Mouse (Mus musculus) heart, embryonic 12.5 days (tissue): ENCODE data around the gene Serpinb1c. TPM values are rescaled to one million over a fixed set of nuclear protein-coding genes. Genes with fewer than 3 reads are reported as not detected.
"Not testable (repeated sequence)": the region's sequence is repeated elsewhere in the genome, so short reads cannot be mapped to it uniquely, and the experiment has no call there.

Source experiments
- ATAC-seq: fragments of 200-750 bp; cut with Nextera tagmentation; 2 replicates; pipeline ENCODE4 v1.8.0; 2017; ENCODE audit warnings: moderate TSS enrichment, moderate library complexity; ENCODE audit not compliant: insufficient number of reproducible peaks, low FRiP score
- H3K27ac ChIP-seq: fragments of 300-500 bp; sonication (generic); 2 replicates; pipeline ENCODE4 v1.5.1; 2016; ENCODE audit warnings: mild to moderate bottlenecking, moderate library complexity; ENCODE audit not compliant: poor library complexity, severe bottlenecking
- H3K27me3 ChIP-seq: fragments of 300-500 bp; sonication (generic); replicated peaks from 2 replicates; pipeline ENCODE4 v1.6.1; 2016; ENCODE audit warnings: mild to moderate bottlenecking, moderate library complexity
- H3K36me3 ChIP-seq: fragments of 300-500 bp; sonication (generic); 2 replicates; pipeline ENCODE4 v1.6.1; 2016; ENCODE audit warnings: mild to moderate bottlenecking, moderate library complexity
- H3K4me1 ChIP-seq: fragments of 300-500 bp; sonication (generic); replicated peaks from 2 replicates; pipeline ENCODE4 v1.6.1; 2016; ENCODE audit warnings: mild to moderate bottlenecking
- H3K4me2 ChIP-seq: fragments of 300-500 bp; sonication (generic); 2 replicates; pipeline ENCODE4 v1.6.1; 2016; ENCODE audit warnings: mild to moderate bottlenecking, moderate library complexity
- H3K4me3 ChIP-seq: fragments of 300-500 bp; sonication (generic); 2 replicates; pipeline ENCODE4 v1.5.1; 2016; ENCODE audit warnings: mild to moderate bottlenecking
- H3K9ac ChIP-seq: fragments of 300-500 bp; sonication (generic); 2 replicates; pipeline ENCODE4 v1.6.1; 2016; ENCODE audit warnings: mild to moderate bottlenecking, moderate library complexity
- H3K9me3 ChIP-seq: fragments of 300-500 bp; sonication (generic); replicated peaks from 2 replicates; pipeline ENCODE4 v1.6.1; 2016; ENCODE audit warnings: mild to moderate bottlenecking, moderate library complexity
- WGBS: fragments of 180-500 bp; shearing (Covaris S2); methylation state at CpG from one replicate; pipeline ENCODE4 v1.1.7; 2016; 5-methylcytosine and 5-hydroxymethylcytosine counted together
- polyA plus RNA-seq: library from polyadenylated mRNA; unstranded; fragments of >200 nt; fragmentation: Nextera tagmentation; extraction: Ambion mirVana; gene quantifications from 2 replicates; pipeline ENCODE4 v1.2.1, GENCODE M21; 2016

Gene Serpinb1c
- polyA plus RNA-seq, 1 experiment from 2014 or later = 0.26 TPM

DNA sequence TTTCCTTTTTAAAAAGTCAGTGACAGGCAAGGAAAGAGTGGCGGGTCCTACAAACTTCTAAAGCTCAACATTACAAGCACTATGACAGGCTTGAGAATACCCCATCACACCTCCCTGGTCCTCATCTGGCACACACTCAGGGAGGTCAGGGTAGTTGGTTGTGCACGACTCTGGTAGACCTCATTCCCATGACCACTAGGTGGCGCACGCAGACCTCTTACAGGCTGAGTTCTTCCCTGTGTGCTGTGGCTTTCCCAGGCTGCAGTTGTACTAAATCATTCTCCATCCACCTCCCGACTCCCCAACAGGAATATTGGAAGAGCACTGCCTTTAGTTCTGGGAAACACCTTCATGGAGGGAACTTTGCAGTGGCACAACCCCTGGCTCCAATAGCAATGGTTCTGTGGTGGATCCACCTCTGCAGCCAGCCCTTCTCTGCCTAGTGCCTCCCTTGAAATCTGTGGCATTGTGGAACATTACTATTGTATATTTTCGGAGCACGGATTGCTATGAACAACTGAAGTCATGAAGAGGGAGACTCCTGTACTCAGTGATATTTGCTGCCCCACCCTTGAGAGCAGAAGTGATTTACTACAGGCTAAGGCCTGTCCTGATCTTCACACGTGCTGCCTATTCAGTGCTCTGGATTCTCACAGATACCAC is 5.3 kb upstream of the Serpinb1c start:
- peak; percentile 84 for ATAC-seq
- H3K36me3 ChIP-seq = no peaks in the 10 kb centered on the region
- no peak overlapping the region for H3K4me2 ChIP-seq
- H3K9ac ChIP-seq = no peak overlapping the region
- H3K27me3 ChIP-seq = no peaks in the 10 kb centered on the region
- no peak overlapping the region for H3K4me3 ChIP-seq
- H3K9me3 ChIP-seq = no peaks in the 10 kb centered on the region
- H3K27ac ChIP-seq = no peak overlapping the region
- peaks cover 4% of the 10 kb centered on the region; the same call in 1 of the 2 replicates for H3K4me1 ChIP-seq
- 22% methylated on average over 8 of the region's 8 CpGs for whole genome bisulfite sequencing

DNA sequence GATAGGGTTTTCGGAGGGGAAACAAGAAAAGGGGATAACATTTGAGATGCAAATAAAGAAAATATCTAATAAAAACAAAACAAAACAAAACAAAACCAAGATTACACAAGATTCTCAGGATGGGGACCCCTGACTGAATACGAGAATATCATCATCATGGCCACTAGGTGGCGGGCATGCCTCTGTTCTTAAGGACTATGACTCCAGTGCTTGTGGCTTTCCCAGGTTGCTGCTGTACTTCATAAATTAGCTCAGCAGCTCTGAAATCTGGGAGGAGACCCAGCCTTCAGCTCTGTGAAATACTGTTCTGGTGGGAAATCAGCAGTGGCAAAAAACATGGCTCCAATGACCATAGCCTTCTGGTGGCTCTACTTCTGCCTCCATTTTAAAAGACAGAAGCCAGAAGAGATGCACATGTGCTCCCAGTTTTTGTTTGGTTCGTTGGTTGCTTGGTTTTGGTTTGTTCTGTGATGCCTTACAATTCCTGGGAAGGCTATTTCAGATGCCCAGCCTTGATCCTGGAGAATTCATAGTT is 4.5 kb upstream of the Serpinb1c start:
- WGBS = 10% methylated on average over 4 of the region's 4 CpGs
- Histone ChIP-seq H3K4me2 (no peak overlapping the region), H3K27me3 (no peaks in the 10 kb centered on the region), H3K4me3 (no peak overlapping the region), H3K9me3 (no peaks in the 10 kb centered on the region), H3K36me3 (no peaks in the 10 kb centered on the region), H3K27ac (no peak overlapping the region), H3K4me1 (peaks cover 4% of the 10 kb centered on the region; the same call in 1 of the 2 replicates), H3K9ac (no peak overlapping the region)
- peak; percentile 49; the same call in 1 of the 2 replicates for ATAC-seq

DNA sequence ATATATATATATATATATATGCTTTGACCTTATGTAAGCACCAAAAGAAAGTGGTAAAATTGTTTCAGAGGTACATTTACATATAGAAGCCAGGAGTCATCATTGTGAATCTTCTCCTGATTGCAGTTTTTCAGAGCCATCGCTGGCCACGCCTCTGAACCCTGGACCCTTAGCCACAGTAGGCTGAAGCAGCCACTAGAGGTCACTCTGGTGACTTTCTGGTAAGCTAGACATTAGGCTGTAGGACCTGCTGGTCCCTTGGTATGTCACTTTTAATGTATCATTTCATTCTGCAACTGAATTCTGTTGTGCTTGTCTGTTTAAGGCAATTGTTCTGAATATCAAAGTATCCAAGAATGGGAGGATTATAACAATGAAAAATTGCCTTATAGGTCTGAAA is 2.6 kb upstream of the Serpinb1c start:
- Histone ChIP-seq H3K9me3 (no peaks in the 10 kb centered on the region), H3K27me3 (no peaks in the 10 kb centered on the region), H3K4me3 (no peak overlapping the region), H3K4me1 (peaks cover 4% of the 10 kb centered on the region; the same call in 1 of the 2 replicates), H3K9ac (no peak overlapping the region), H3K36me3 (no peaks in the 10 kb centered on the region), H3K4me2 (no peak overlapping the region), H3K27ac (no peak overlapping the region)
- no peak for ATAC-seq
- 6% methylated on average over 2 of the region's 2 CpGs for WGBS

DNA sequence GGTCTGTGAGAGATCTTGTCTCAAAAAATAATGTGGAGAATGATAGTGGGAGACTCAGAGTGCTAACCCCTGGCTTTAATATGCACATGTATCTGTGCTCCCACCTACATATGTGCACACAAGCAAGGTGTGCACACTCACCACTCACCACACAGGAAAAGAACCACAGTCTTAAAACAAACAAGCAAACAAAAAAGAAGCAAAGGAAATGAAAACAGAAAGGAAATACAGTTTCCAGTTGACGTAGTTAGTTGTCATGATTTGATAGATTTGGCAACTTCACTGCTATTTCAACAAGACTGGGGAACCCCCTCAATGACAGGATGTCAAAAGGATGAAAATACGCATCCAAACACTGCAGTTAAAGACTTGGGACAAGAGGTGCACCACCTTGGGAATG is 1.1 kb upstream of the Serpinb1c start:
- H3K4me1 ChIP-seq, H3K27ac ChIP-seq, H3K4me3 ChIP-seq, H3K9me3 ChIP-seq, ATAC-seq, H3K4me2 ChIP-seq, H3K36me3 ChIP-seq, H3K9ac ChIP-seq, H3K27me3 ChIP-seq: not testable (repeated sequence)
- WGBS = 92% methylated on average over 2 of the region's 2 CpGs

DNA sequence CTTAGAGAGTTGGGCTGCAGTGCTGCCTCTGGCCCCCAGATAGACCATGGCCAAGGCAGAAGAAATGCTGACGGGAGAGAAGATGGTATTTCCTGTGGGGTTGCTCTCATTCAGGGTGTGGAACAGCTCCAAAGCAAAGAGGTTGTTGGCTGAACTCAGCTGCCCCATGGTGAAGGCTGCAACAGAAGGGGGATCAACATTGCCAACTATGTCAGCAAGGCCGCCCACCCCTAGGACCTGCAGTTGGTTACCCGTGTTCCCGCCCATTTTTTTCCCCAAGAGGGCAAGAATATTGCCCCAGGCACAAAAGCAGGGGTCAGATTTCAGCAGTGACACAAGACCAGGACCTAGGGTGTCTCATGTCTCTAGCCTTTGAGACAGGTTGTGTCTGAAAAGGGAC is 1.1 kb downstream of the Serpinb1c start:
- no peaks in the 10 kb centered on the region for H3K9me3 ChIP-seq
- no peaks in the 10 kb centered on the region for H3K36me3 ChIP-seq
- no peak for ATAC-seq
- no peak overlapping the region for H3K4me3 ChIP-seq
- no peaks in the 10 kb centered on the region for H3K27me3 ChIP-seq
- H3K4me1 ChIP-seq = no peaks in the 10 kb centered on the region
- no peak overlapping the region for H3K9ac ChIP-seq
- H3K4me2 ChIP-seq = no peak overlapping the region
- 71% methylated on average over 4 of the region's 4 CpGs for WGBS
- no peak overlapping the region for H3K27ac ChIP-seq

DNA sequence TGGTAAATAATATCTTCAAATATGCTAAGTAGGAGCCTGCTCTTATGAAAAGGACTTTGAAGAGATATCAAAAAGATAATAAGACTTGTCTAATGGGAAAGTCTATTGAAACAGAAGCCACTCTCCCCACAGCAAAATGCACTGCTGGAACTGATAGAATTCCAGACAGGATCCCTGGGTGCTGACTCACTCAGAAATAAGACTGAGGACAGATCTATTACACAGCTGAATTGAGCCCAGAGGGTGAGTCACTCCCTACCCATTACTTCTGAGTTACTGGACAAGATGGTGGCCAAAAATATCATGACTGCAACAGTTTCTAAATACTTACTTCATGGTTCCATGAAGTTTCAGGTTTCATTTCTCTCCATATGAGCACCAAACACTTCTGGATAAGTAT is 13.3 kb downstream of the Serpinb1c start:
- Histone ChIP-seq H3K27ac (no peak overlapping the region), H3K9me3 (no peaks in the 10 kb centered on the region), H3K36me3 (no peaks in the 10 kb centered on the region), H3K27me3 (no peaks in the 10 kb centered on the region), H3K4me1 (no peaks in the 10 kb centered on the region), H3K9ac (no peak overlapping the region), H3K4me2 (no peak overlapping the region), H3K4me3 (no peak overlapping the region)
- ATAC-seq = no peak

DNA sequence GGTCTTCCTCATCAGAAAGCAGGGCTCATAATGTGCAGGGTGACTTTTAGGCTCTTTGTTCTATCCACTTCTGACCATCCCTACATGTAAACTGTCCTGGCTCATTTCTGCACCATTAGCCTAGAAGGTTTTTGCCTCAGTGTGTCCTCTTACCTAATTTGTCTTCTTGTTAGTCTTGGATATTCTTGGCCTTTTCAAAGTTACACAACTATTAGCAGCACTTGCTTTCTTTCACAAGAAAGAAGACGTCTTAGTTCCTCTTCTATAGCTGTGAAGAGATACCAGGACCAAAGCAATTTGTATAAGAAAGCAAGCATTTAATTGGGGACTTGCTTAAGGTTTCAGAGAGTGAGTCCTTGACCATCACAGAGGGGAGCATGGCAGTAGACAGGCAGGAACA is 24.1 kb downstream of the Serpinb1c start:
- no peaks in the 10 kb centered on the region for H3K9me3 ChIP-seq
- H3K36me3 ChIP-seq = no peaks in the 10 kb centered on the region
- H3K27ac ChIP-seq = no peak overlapping the region
- no peak overlapping the region for H3K4me3 ChIP-seq
- no peak overlapping the region for H3K4me2 ChIP-seq
- 58% methylated on average over 1 of the region's 1 CpGs for WGBS
- no peak overlapping the region for H3K9ac ChIP-seq
- H3K27me3 ChIP-seq = no peaks in the 10 kb centered on the region
- ATAC-seq = no peak
- no peaks in the 10 kb centered on the region; the same call in 1 of the 2 replicates for H3K4me1 ChIP-seq

DNA sequence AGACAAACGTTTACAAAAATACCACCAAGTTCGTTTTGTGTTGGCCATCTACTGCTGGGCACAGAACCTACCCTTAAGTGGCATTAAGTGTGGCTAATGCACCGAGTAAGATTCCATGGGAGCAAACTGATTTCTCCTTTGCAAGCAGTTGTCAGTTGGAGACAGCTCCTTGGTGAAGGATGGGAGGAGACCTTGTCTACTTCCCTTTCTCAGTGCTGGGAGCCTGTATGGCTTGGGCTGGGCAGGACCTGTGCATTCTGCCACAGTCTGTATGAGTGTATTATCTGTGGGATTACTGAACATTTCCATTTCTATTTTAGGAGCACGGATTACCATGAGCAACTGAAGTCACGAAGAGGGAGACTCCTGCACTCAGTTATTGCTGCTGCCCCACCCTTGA is 29.2 kb downstream of the Serpinb1c start:
- no peaks in the 10 kb centered on the region for H3K27me3 ChIP-seq
- no peak overlapping the region for H3K4me3 ChIP-seq
- H3K4me2 ChIP-seq = no peak overlapping the region
- H3K9me3 ChIP-seq = no peaks in the 10 kb centered on the region
- WGBS = 52% methylated on average over 5 of the region's 5 CpGs
- no peak for ATAC-seq
- no peak overlapping the region for H3K27ac ChIP-seq
- H3K9ac ChIP-seq = no peak overlapping the region
- H3K36me3 ChIP-seq = no peaks in the 10 kb centered on the region
- no peaks in the 10 kb centered on the region; the same call in 1 of the 2 replicates for H3K4me1 ChIP-seq

DNA sequence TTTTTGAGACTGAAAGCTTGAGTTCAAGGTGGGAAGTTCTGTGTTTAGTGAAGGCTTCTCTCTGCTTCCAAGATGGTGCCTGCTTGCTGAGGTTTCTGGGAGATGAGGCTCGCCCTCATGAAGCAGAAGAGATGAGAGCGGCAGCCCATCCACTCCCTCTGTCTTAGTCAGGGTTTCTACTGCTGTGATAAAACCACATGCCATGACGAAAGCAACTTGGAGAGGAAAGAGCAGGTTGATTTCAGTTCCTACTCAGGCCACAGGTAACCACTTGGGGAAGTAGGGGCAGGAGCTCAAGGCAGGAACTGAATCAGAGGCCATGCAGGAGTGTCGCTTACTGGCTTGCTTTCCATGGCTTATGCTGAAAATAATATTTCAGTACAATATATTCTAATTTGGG is 29.8 kb downstream of the Serpinb1c start:
- H3K36me3 ChIP-seq, ATAC-seq, H3K27ac ChIP-seq, H3K4me1 ChIP-seq, H3K27me3 ChIP-seq, H3K9ac ChIP-seq, H3K9me3 ChIP-seq, H3K4me3 ChIP-seq, H3K4me2 ChIP-seq: not testable (repeated sequence)
- WGBS = 79% methylated on average over 4 of the region's 4 CpGs

DNA sequence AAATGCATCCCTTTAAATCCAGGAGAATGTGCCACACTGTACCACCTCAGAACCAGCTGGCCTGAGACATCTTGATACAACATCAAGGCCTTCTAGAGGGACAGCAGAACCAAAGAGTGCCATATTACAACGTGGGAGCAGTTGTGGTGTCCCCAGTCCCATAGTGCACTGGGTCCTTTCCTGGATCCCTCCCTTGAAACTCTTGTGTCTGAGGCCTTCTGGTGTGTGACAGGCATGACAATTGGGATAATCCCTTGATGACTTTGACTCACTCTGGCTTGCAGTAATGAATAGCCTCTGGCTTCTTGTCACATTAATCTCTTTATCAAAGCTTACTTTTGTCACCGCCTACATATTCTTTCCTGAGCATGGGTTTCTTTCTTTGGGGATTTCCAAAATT is 31.0 kb downstream of the Serpinb1c start:
- no peak for ATAC-seq
- Histone ChIP-seq H3K4me3 (no peak overlapping the region), H3K9me3 (no peaks in the 10 kb centered on the region), H3K27me3 (no peaks in the 10 kb centered on the region), H3K4me2 (no peak overlapping the region), H3K27ac (no peak overlapping the region), H3K36me3 (no peaks in the 10 kb centered on the region), H3K9ac (no peak overlapping the region), H3K4me1 (no peaks in the 10 kb centered on the region; the same call in 1 of the 2 replicates)
- WGBS = 62% methylated on average over 2 of the region's 2 CpGs

DNA sequence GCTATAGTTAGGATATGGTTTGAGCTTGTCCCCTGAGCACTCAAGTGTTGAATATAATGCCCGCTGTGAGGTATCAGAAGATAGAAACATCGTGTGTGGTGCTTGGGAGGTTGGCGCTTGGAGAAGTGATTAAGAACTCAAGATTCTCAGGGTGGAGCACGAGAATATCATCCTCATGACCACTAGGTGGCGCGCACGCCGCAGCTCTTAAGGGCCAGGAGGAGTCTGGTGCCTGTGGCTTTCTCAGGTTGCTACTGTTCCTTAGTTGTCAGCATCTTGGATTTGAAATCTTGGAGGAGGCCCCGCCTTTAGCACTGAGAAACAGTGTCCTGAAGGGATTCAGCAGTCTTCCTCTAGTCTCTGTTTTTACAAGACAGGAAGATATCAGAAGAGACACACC is 31.5 kb downstream of the Serpinb1c start:
- 5% methylated on average over 9 of the region's 9 CpGs for WGBS
- ATAC-seq = no peak
- no peak overlapping the region for H3K27ac ChIP-seq
- no peaks in the 10 kb centered on the region for H3K27me3 ChIP-seq
- no peak overlapping the region for H3K9ac ChIP-seq
- H3K9me3 ChIP-seq = no peaks in the 10 kb centered on the region
- no peaks in the 10 kb centered on the region for H3K36me3 ChIP-seq
- H3K4me3 ChIP-seq = no peak overlapping the region
- H3K4me2 ChIP-seq = no peak overlapping the region
- no peaks in the 10 kb centered on the region; the same call in 1 of the 2 replicates for H3K4me1 ChIP-seq

DNA sequence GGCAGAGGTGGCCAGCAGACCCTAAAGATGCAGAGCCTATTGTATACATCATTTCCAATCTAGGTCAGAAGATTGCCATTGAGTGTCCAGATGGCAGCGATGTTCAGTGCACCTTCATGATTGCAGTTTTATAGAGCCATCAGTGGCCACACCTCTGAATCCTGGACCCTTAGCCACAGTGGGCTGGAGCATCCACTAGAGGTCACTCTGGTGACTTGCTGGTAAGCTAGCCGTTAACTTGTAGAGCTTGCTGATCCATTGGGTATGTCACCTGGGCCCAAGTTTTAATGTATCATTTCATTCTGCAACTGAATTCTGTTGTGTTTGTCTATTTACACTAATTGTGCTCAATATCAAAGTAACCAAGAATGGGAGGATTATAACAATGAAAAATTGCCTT is 32.4 kb downstream of the Serpinb1c start:
- Histone ChIP-seq H3K36me3 (no peaks in the 10 kb centered on the region), H3K4me2 (no peak overlapping the region), H3K4me3 (no peak overlapping the region), H3K4me1 (peaks cover 2% of the 10 kb centered on the region; the same call in 1 of the 2 replicates), H3K9me3 (no peaks in the 10 kb centered on the region), H3K9ac (no peak overlapping the region), H3K27me3 (no peaks in the 10 kb centered on the region), H3K27ac (no peak overlapping the region)
- WGBS = 55% methylated on average over 2 of the region's 2 CpGs
- ATAC-seq = no peak
